Mouse (Mus musculus) cerebellum, adult 2 months (tissue): Measurements from ENCODE around the gene Urgcp.

ENCODE experiments used
- CTCF ChIP-seq: fragments of 200-500 bp; IDR thresholded peaks from 2 replicates; pipeline ENCODE4 v1.5.1; 2011; ENCODE audit warnings: low read depth, mild to moderate bottlenecking, control low read depth, low read length, moderate library complexity, borderline replicate concordance; ENCODE audit not compliant: insufficient read depth
- POLR2A ChIP-seq: fragments of 200-500 bp; IDR thresholded peaks from 2 replicates; pipeline ENCODE4 v1.6.1; 2011; ENCODE audit warnings: low read length, control low read depth, borderline replicate concordance; ENCODE audit not compliant: insufficient read depth

- TF ChIP-seq CTCF = no peak
- no peak for TF ChIP-seq POLR2A
These were observed 29.8 kb downstream of the Urgcp start for GRCm38 (mm10) chr11:5732401-5732800.
